Comparison of ENCODE assay signal across 7 mouse cellular contexts in the genomic region with DNA sequence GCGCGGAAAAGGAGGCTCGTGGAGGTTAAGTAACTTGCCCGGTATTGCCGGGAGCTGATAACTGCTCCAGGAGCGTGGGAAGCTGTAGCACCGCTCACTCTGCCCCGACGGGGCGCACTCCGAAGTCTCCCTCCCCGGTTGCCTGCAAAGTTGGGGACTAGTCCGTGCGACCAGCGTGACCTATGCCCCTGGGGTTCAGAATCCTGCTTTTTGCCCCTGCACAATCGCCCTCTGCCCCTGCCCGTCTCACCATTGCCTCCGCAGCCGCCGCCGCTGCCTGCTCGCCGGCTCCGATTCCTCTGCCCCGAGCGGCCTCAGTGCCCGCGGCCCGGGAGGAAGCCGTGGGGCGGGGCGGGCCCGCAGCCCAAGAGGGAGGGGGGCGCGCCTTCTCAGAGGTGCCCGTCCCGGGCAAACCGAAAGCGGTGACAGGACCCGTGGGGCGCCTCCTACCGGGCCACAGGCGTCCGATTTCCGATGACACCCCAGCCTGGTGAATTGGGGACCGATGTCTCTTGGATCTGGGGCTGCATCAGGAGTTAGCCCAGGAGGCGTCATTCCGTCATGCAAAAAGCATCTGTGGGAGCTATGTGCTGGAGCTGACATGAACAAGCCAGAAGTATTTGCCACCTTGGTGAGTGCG. TPM values are rescaled to one million over a fixed set of nuclear protein-coding genes. Genes with fewer than 3 reads are reported as not detected.
DNase-seq lines count a peak whose midpoint lies in the region; ATAC-seq and TF ChIP-seq lines count a peak whose summit lies in the region.

Vamp5 (minus strand) TSS at position 338 of the 640 bp plus-strand sequence.

- TF ChIP-seq POLR2A in spleen, adult 2 months (IDR thresholded peaks at IDR 0.05; ENCODE audit: low read depth, low read length), result no peak; the same call in 1 of the 2 replicates

- peak within 1 kb of the TSS; percentile 40 for H3K9ac ChIP-seq in forebrain, embryonic 15.5 days (replicated peaks)
- peak within 1 kb of the TSS; percentile 40 for H3K9ac ChIP-seq in midbrain, embryonic 11.5 days (ENCODE audit: low read length)

- WGBS in forebrain, embryonic 15.5 days, result 2% methylated on average over 47 of the region's 49 CpGs
- WGBS in limb, embryonic 10.5 days, result 1% methylated on average over 49 of the region's 49 CpGs
- WGBS in midbrain, embryonic 11.5 days, result 2% methylated on average over 47 of the region's 49 CpGs
- 1% methylated on average over 48 of the region's 49 CpGs for WGBS in spleen, adult 2 months

- peak within 1 kb of the TSS; percentile 60 for H3K4me2 ChIP-seq in forebrain, embryonic 15.5 days (replicated peaks)
- H3K4me2 ChIP-seq in midbrain, embryonic 11.5 days, result peak within 1 kb of the TSS; percentile 44

- no peaks in the 10 kb centered on the region for H3K9me3 ChIP-seq in forebrain, embryonic 15.5 days
- no peaks in the 10 kb centered on the region for H3K9me3 ChIP-seq in limb, embryonic 10.5 days (replicated peaks)
- no peaks in the 10 kb centered on the region for H3K9me3 ChIP-seq in midbrain, embryonic 11.5 days (ENCODE audit: control insufficient read depth, low read length)

- ATAC-seq in forebrain, embryonic 15.5 days (replicated peaks), result peak; percentile 64; the same call in 1 of the 2 replicates
- peak; percentile 63 to 76 for ATAC-seq in hematopoietic stem cell, adult 5-6 weeks (replicated peaks in 1 of 2; ENCODE audit: insufficient read depth in 1 of 2, low FRiP score in 2 of 2, low TSS enrichment in 1 of 2, low read depth in 1 of 2, poor library complexity in 2 of 2, severe bottlenecking in 2 of 2)
- peak; percentile 70; the same call in 1 of the 2 replicates for ATAC-seq in midbrain, embryonic 11.5 days (ENCODE audit: low FRiP score)

- DNase-seq in Muller cell, postnatal 12 days (ENCODE audit: inconsistent ontology term), result peak; percentile 94
- peak; percentile 51 for DNase-seq in brain, adult 2 months (ENCODE audit: low read depth, low spot score)
- DNase-seq in limb, embryonic 10.5 days (ENCODE audit: low spot score), result peak; percentile 76
- peak; percentile 90 for DNase-seq in midbrain, embryonic 11.5 days (ENCODE audit: low spot score, missing footprints)
- peak; percentile 72 to 92 for DNase-seq in spleen, adult 2 months (ENCODE audit: low read depth in 1 of 2, low spot score in 2 of 2)

- H3K27me3 ChIP-seq in forebrain, embryonic 15.5 days, result peaks cover 22% of the 10 kb centered on the region; the same call in 1 of the 2 replicates
- peaks cover 17% of the 10 kb centered on the region for H3K27me3 ChIP-seq in limb, embryonic 10.5 days (ENCODE audit: low read depth, poor library complexity, severe bottlenecking)
- peaks cover 16% of the 10 kb centered on the region for H3K27me3 ChIP-seq in midbrain, embryonic 11.5 days (ENCODE audit: control insufficient read depth, insufficient read depth, low read length)
- no peaks in the 10 kb centered on the region for H3K27me3 ChIP-seq in spleen, adult 2 months (ENCODE audit: control insufficient read depth, insufficient read depth, low read length)

- H3K36me3 ChIP-seq in forebrain, embryonic 15.5 days, result no peaks in the 10 kb centered on the region
- peaks cover 9% of the 10 kb centered on the region for H3K36me3 ChIP-seq in limb, embryonic 10.5 days
- no peaks in the 10 kb centered on the region for H3K36me3 ChIP-seq in midbrain, embryonic 11.5 days (ENCODE audit: control insufficient read depth, insufficient read depth, low read length)
- H3K36me3 ChIP-seq in spleen, adult 2 months (ENCODE audit: control insufficient read depth, insufficient read depth, low read length), result peaks cover 4% of the 10 kb centered on the region

- no peak within 1 kb of the TSS for H3K27ac ChIP-seq in forebrain, embryonic 15.5 days (replicated peaks)
- H3K27ac ChIP-seq in limb, embryonic 10.5 days, result peak within 1 kb of the TSS; percentile 78
- H3K27ac ChIP-seq in midbrain, embryonic 11.5 days (ENCODE audit: low read depth, low read length), result no peak within 1 kb of the TSS
- peak within 1 kb of the TSS; percentile 86 for H3K27ac ChIP-seq in spleen, adult 2 months (ENCODE audit: insufficient read depth, low read length)

- peaks cover 7% of the 10 kb centered on the region for H3K4me1 ChIP-seq in forebrain, embryonic 15.5 days
- H3K4me1 ChIP-seq in limb, embryonic 10.5 days, result peaks cover 16% of the 10 kb centered on the region
- peaks cover 6% of the 10 kb centered on the region; the same call in 1 of the 2 replicates for H3K4me1 ChIP-seq in midbrain, embryonic 11.5 days (ENCODE audit: control insufficient read depth, insufficient read depth, low read length)
- peaks cover 3% of the 10 kb centered on the region for H3K4me1 ChIP-seq in spleen, adult 2 months (ENCODE audit: control insufficient read depth, insufficient read depth, insufficient read length)

- peak; percentile 48; the same call in 1 of the 2 replicates for TF ChIP-seq CTCF in spleen, adult 2 months (IDR thresholded peaks at IDR 0.05; ENCODE audit: extremely low read depth, insufficient read depth, insufficient read length, insufficient replicate concordance)

- peak within 1 kb of the TSS; percentile 40 for H3K4me3 ChIP-seq in forebrain, embryonic 15.5 days
- H3K4me3 ChIP-seq in limb, embryonic 10.5 days, result peak within 1 kb of the TSS; percentile 61
- H3K4me3 ChIP-seq in midbrain, embryonic 11.5 days (ENCODE audit: low read depth, low read length), result peak within 1 kb of the TSS; percentile 38
- H3K4me3 ChIP-seq in spleen, adult 2 months (ENCODE audit: extremely low read depth, insufficient read depth, insufficient read length), result peak within 1 kb of the TSS; percentile 80

RNA-seq across cellular contexts. Expression of gene Vamp5, which starts in this region (rescaled TPM):
- 8.9 and 9.4 TPM in 2 replicates for polyA plus RNA-seq in forebrain, embryonic 15.5 days (2015; fragmentation: Nextera tagmentation; extraction: Ambion mirVana)
- 57.2 and 59.8 TPM in 2 replicates for total RNA-seq in hematopoietic stem cell, adult 5-6 weeks (2017)
- polyA plus RNA-seq in limb, embryonic 10.5 days (2016; fragmentation: Nextera tagmentation; extraction: Ambion mirVana), result 19.1 and 19.7 TPM in 2 replicates
- 13.4 and 15.4 TPM in 2 replicates for polyA plus RNA-seq in midbrain, embryonic 11.5 days (2014; fragmentation: Nextera tagmentation; extraction: Ambion mirVana)
- polyA plus RNA-seq in spleen, adult 2 months (2012; rRNA removed), result 51.3 and 55.6 TPM in 2 replicates

Comparison
In these comparisons a context has a peak if more than half of its experiments do, and no peak if none do; other contexts are left out.
1. H3K27ac ChIP-seq: peak in limb, embryonic 10.5 days (single experiment) and spleen, adult 2 months (single experiment); none in forebrain, embryonic 15.5 days (single experiment) and midbrain, embryonic 11.5 days (single experiment).
2. Peak in every context shown above with its lines, with median percentiles within 50 percentile points of each other: DNase-seq, ATAC-seq and H3K4me3 ChIP-seq.